Mouse (Mus musculus): ENCODE results near the gene Ddx39.

GRCm38 (mm10) chr8:83693609-83694236, 21.3 kb upstream of the Ddx39 start:
- no peak for TF ChIP-seq GATA1 (IDR thresholded peaks at IDR 0.05; ENCODE audit: borderline replicate concordance, low read length)
- TF ChIP-seq CTCF (IDR thresholded peaks at IDR 0.05; ENCODE audit: low read depth, low read length): no peak
- no peak for TF ChIP-seq TAL1 (conservative IDR thresholded peaks at IDR 0.05; ENCODE audit: low read depth, low read length)
- no peak for TF ChIP-seq POLR2AphosphoS5 (IDR thresholded peaks at IDR 0.05; ENCODE audit: insufficient replicate concordance, low read depth, low read length)

Data from G1E (cell line).